Mouse (Mus musculus): Measurements from ENCODE around the gene Wfs1.

The Wfs1 gene

DNA sequence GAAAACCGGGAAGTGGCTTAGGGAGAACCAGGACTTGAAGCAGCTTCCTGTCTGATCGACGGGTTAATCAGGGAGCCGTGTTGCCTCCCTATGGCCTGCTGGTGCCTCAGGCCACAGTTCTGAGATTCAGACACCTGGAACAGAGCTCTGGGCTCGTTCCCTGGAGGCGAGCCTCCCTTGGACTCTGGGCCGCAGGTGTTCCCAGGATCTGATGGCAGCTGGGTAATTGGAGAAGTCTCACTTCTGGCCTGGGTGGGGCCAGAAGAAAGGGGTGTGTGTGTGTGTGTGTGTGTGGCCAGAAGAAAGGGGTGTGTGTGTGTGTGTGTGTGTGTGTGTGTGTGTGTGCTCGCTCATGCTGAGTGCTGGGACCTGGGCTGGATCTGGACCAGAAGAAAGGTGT, 55.6 kb downstream of the Wfs1 start:
- DNase-seq (ENCODE audit: low spot score in 2 of 2) = no peak

DNA sequence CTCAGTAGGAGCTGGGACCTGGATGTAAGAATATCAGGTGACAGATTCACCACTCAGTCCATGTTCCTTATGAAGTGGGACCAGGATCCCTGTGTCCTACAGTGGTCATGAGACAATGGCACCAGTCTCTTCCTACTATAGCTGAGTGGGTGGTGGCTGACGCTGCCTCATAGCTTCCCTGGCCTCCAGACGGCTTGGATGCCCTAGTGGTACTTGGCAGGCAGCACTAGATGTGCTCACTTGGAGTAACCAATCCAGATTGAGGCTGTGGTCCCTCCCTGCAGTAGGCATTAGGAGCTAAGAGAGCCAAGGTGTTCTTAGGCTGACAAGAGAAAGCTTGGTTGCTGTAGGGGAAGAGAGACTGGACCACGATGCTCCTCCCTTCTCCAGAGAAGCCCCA, 59.6 kb downstream of the Wfs1 start:
- no peak for DNase-seq (ENCODE audit: low spot score in 2 of 2)

DNA sequence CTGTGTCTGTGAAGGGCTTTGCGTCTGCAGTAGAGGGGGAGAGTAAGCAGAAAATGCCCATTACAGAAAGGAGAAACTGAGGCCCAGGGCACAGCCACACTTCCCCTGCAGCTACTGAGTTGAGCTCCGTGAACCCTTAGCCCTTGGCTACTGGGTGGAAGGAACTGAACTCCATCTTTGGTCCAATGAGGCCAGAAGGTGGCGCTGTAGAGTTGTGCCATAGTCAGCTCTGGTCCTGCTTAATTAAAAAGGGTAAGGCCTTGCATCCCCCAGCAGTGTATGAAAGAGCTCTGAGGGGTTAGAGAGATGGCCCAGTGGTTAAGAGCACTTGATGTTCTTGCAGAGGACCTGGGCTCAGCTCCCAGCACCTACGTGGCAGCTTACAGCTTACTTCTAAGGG, 60.3 kb downstream of the Wfs1 start:
- no peak for DNase-seq (ENCODE audit: low spot score in 2 of 2)

DNA sequence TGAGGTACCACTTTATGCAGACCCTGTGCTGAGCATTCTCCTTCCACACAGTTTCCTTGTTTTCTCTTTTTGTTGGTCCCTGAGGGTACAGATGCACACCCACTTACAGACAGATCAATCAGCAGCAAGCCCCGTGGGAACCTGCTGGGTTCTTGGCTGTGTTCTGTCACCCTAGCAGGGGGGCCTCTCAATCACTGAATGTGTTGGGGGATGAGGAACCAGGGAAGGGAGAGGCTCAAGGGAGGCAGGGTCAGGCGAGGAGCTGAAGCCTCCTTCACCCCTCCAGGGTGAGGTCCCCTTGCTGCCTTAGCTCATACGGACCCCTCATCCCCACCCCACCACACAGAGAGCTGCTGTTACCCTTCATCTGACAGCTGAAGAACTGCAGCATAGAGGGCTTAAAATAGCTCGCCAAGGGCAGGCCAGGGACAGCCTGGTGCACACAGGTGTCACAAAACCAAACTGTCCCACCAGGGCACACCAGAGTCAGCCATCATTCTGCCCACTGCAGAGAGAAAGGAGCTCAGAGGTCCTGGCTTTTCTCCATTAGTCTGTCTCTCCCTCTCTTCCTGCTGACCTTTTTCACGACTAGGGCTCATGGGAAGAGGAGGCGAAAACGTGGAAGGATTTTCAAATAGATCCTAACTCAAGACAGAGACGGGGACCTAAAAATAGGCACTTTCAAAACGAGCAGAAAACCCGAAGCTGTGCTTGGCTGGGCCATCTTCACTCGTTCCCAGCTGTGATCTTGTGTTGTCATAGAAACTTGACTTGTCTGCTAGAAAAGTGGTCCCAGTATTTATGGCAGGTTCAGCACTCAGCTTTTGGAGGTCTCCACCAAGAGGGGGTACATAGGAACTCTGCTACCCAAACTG, 64.9 kb downstream of the Wfs1 start:
- DNase-seq (ENCODE audit: low spot score in 2 of 2) = no peak

DNA sequence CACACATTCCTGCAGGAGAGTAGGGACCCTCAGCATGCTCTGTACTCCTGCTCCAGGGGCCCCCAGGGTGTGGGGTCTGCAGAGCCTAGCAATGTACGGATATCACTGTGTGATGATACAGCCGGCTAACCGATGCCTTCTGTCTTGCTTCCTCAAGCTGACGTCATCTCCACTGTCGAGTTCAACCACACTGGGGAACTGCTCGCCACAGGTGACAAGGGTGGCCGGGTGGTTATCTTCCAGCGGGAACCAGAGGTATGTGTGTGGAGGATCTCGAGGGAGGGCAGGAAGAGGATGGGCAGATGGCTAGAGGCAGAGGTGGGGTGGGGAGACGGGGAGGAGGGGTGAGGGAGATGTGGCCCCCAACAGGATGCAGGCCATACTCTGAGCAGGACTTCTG, 66.2 kb downstream of the Wfs1 start:
- no peak for DNase-seq (ENCODE audit: low spot score in 2 of 2)

DNA sequence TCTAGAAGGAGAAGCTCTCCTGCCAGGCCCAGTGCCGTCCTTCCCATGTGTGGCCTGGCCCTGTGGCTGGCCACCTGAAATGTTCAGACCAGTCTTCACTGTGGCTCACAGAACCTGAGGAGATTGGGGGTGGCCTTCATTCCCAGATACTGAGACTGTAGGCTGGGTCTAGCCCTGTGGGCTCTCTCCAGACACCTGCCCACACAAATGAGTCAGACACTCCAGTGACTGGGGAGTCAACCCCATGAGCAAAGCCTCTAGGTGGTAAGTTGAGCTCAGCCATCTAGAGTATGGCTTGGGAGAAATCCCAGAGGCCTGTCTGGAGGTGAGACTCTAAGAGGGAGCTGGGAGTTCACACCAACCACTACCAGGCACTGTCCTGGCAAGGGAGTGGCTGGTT, 67.1 kb downstream of the Wfs1 start:
- DNase-seq (ENCODE audit: low spot score in 2 of 2) = no peak

DNA sequence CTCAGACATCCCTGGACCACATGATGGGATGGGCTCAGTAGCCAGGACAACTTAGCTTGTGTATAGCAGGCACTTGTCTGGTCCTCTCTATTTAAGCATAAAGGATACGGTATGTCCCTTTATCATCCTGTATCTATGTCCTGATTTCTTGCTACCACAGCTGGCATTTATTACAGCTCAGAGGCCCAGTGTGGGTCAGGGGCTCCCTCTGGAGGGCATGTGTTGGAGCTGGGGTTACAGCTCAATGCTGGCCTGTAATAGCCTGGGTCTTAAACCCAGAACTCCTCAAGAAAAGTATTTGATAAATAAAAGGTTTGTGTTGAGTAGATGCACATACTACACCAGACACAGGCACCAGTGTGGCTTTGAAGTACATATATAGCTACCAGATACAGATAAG, 68.9 kb downstream of the Wfs1 start:
- no peak for DNase-seq (ENCODE audit: low spot score in 2 of 2)

DNA sequence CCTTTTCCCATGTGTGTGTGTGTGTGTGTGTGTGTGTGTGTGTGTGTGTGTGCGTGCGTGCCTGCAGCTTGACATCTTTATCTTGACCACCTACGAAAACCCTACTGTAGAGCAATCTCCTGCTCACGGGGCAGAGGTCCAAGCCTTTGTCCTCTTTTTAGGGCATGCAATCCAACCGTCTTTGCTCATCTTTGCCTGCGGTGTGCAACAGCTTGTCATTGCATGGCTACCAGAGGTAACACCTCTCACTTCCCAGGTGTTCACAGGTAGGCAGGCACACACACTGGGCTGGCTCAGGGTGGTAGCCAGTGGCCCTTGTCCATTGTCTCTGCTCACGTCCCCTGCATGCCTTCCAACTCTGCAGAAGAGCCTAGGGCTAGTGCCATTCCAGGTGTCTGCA, 71.0 kb downstream of the Wfs1 start:
- DNase-seq (ENCODE audit: low spot score in 2 of 2) = no peak

DNA sequence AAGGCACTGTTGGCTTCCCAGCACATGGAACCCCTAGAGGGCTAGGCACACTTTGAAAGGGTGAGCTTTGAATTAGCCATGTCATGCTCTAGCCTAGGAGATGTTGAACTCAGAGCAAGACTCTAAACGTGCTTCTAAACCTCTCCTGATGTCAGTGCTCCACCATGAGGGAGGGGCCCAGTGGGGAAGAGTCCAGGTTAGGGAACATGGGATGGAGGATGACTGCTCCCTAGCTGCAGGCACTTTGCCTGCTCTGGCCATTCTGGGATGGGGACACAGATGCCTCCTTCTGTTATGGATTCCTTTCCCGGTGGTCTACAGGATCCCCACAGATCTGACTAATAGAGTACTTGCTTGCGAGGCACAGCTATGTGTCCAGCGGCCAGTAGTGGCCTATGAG, 71.8 kb downstream of the Wfs1 start:
- DNase-seq (ENCODE audit: low spot score in 2 of 2) = no peak

DNA sequence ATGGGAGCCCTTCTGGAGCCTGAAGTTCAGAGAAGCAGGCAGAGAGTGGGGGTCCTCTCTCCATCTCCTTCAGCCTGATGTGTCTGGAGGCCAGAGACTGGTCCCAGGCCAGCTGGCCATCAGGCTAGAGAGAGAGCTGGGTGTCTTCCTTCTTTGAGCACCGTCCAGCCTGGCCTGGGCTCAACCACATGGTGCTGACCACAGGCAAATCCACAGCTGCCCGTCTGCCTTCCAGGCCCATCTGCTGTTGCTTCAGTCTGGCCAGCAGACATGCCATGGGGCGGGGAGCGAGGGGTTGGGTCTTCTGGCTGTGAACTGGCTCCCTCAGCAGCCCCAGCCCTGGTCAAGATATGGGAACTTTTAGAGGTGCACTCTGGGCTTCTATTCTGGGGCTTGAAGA, 72.4 kb downstream of the Wfs1 start:
- DNase-seq (ENCODE audit: low spot score in 2 of 2) = no peak
